Mouse (Mus musculus): Measurements from ENCODE around the gene Fgf6.

Gene Fgf6

DNA sequence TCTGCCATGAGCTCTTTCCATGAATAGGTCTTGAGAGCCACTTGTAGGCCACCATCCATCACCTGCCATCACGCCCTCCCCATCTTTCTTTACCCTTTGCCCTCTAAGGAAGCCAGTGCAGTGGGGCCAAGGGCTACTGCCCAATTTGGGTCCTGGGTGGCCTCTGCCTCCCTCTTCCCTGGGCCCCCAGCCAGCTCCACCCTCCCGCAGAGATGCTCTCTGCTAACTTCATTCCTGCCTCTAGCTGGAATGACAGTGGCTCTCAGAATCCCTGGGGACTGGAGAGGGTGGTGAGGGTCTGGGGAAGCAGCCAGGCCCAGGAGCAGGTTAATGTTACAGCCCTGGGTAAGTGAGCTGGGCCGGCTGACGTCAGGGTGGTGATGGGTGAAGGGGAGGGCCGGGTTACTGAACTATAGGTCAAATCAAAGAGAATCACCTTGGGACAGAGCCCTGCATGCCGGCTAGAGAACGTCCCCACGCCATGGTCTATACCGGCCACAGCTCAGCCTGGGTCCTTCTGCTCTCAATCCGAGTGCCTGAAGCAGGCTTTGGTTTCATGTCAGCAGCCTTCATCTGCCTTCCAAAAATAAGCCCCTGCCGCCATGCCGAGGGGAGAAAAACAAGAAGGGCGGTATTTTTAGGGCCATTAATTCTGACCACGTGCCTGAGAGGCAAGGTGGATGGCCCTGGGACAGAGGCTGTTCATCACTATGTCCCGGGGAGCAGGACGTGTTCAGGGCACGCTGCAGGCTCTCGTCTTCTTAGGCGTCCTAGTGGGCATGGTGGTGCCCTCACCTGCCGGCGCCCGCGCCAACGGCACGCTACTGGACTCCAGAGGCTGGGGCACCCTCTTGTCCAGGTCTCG lies at the start of gene Fgf6:
Fgf6 (plus strand) TSS at position 681 of the 865 bp plus-strand sequence.
- DNase-seq (ENCODE audit: low spot score in 2 of 2), result no peak

DNA sequence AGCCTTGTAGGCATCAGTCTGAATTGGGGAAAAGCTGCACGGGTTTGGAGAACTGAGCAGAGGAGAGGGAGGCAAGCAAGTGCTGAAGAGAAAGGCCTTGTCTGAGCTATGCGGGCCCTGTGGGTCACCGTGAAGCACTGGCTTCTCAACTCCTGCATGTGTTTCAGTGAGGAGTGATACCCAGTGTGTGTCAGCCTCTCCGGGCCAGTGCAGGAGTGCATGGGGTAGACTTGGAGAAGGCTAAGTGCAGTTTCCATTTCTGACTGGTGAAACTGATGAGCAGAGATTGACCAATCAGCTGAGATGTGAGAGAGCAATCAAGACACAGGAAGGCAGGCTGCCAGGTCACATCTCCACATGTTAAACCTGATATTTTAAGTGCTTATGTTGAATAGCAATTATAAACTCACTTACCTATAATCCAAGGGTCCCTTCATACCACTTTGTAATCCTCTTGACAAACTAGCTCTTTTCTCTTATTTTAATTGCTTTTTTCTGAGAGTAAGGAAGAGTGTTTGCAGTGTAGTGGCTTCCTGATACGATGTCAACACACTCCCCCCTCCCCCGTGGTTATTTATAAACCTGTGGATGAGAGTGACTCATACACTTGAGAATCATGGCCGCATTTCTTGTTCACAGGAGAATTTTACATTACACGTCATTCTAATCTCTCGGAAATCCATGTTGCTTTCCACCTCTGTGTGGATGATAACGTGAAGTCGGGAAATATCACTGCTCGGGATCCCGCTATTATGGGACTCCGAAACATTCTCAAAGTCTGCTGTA lies 49.0 kb upstream of the Fgf6 start:
- no peak for DNase-seq (ENCODE audit: low spot score in 2 of 2)

DNA sequence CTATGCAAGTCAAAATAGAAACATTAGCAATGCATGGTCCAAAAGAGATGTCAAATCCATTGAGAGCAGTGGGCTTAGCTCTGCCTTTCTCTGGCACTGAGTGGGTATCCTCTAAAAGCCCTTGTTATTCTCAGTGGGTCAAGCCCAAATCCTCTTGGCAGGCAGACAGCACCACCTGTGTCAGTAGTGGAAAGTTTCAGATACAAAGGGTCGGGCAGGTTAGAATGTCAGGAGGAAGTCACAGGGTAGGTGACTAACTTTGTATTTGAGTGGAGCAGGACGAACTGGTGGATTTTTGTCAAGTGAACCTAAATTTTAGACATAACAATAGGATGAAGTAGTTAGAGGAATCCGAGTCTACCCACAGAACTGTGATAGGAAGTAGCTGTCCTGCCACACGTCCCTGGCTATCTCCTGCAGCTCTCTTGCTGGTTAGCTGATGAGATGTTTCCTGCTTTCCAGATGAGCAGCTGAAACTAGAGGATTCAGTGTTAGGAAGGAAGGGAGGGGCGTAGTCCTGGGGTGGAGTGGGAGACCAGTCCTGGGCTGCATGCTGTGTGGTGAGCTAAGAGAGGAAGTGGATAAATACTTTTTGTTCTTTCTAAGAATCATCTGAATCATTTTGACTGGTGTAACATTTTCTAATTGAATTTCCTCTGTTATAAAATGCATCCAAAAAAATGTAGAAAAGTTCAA lies 33.7 kb upstream of the Fgf6 start:
- DNase-seq (ENCODE audit: low spot score in 2 of 2), result no peak

GRCm38 (mm10) chr6:126993676-126994075 lies 21.7 kb upstream of the Fgf6 start:
- no peak for DNase-seq (ENCODE audit: low spot score in 2 of 2)

DNA sequence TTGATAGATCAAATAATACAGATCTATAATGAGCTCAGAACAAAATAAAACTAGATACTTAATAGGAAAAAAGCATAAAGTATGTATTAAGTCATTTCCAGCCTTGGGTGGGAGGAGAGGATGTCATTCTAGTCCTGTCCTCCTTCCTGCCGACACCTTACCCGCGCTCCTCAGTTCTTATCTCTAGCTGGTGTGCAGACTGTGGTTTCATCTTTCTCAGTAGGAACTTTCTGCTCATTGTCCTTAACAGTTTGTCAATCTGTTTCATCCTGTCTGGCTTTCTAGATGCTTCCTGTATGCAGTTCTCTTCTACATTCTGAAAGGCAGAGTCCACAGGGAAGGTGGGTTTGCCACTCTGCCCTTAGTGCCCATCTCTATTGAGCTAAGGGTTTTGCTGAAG lies 19.9 kb upstream of the Fgf6 start:
- no peak for DNase-seq (ENCODE audit: low spot score in 2 of 2)

DNA sequence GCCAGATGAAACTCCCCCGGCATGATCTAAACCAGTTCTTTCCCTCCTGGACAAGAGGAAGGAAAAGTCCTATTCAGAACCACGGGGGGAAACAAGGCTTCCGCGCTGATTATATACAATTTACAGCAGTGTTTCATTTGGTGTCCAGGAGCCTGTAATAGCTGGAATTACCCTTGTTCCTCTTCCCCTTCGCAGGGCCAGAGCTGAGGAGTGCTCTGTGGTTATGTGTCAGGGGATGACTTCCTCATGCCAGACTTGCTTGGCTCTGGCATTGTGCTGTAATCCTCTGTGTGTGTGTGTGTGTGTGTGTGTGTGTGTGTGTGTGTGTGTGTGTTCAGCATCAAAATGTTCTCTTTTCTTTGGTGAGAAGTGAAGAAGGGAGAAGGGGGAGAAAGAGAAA lies 19.0 kb upstream of the Fgf6 start:
- no peak for DNase-seq (ENCODE audit: low spot score in 2 of 2)

DNA sequence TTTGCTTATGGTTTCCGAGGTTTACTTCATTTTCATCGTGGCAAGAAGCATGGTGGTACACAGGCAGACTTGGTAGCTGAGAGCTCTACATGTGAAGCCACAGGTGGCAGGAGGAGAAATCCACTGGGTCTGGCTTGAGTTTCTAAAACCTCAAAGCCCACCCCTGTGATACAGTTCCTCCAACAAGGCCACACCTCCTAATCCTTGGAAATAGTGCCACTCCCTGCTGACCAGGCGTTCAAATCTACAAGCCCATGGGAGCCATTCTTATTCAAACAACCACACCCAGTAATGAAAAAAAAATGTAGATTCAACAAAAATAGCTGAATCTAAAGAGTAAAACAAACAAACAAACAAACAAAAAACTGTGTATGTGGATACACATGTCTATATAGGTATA lies 9.7 kb upstream of the Fgf6 start:
- DNase-seq (ENCODE audit: low spot score in 2 of 2), result no peak

DNA sequence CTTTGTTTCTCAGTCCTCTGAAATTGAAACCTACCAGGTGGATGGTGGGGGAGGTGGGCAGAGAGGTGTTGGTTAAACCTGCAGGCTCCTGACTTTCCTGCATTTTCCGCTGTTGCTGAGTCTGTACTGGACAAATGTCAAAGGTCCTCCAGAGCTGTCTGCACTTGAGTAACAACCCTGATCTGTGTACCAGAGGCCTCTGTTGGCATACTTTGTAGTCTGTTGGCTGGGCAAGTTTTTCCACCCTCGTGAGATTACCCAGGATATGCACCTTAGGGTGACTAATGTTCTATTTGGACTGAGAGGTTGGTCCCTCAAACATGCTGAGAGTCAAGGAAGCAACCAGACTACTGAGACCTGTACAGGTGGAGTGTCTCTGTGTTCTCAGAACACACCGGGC lies 8.8 kb upstream of the Fgf6 start:
- DNase-seq (ENCODE audit: low spot score in 2 of 2), result no peak

GRCm38 (mm10) chr6:127010021-127010420 lies 5.4 kb upstream of the Fgf6 start:
- no peak for DNase-seq (ENCODE audit: low spot score in 2 of 2)

DNA sequence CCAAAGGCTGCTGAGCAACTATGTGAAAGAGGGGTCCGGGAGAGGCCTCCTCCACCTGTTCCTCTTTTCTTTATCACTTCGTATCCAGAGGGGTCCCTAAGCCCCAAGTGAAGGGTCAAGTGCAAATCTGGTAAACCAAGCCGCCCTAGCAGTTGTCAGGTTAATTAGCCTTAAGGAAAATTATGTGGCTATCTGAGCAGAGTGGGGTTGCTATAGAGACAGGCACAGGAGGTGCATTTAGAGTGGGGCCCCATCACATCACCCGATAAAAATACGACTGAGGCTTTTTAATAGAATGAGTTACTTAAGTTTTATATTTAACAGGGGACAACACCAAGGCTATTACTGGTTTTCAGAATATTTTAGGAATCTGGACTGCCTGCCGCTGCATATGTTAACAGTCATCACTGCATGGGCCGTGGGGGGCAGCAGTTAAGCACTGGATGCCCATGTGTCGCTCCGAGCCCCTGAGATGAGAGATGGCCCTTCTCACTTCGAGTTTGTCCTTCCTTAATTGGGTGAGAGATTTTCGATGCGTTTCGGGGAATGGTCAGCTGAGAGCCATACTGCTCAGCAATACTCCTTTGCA lies 3.3 kb upstream of the Fgf6 start:
- DNase-seq (ENCODE audit: low spot score in 2 of 2), result no peak

DNA sequence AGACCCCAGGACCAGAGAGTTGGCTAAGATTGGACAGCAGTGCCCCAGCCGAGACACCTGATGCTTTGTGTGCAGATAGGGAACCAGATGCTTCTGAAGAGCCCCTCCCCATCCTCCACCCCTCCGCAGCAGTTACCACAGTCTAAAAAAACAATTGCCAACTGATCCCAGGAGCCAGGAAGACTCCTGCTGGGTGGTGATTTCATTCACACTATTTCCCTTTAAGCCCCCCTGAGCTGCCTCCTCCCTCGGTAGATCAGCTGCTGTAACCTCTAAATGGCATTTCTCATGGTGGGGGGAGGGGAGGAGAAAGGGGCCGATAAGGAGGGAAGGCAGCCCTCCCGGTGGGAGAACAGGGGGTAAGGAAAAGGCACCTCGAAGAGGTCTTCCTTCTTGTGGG lies 3.9 kb downstream of the Fgf6 start:
- DNase-seq (ENCODE audit: low spot score in 2 of 2), result no peak

DNA sequence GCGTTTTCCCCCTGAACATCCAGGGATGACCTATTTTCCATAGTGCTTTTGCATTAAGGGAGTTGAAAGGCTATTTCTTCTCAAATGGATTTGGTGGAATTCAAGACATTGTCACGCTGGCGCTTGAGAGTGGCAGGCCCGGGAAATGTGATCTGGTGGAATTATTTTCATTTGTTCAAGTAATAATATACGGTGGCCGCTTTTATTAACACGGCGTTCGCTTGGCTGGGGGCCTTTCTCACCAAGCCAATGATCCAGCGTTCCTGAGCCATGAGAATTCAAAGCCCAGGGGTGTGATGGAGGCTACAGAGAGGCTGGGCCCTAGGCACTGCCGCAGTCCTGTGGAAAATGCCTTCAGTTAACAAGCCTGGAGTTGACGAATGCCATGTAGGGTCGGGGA lies 5.0 kb downstream of the Fgf6 start:
- DNase-seq (ENCODE audit: low spot score in 2 of 2), result no peak

- DNase-seq (ENCODE audit: low spot score in 2 of 2), result no peak
These were observed 9.4 kb downstream of the Fgf6 start for GRCm38 (mm10) chr6:127024836-127025235.

DNA sequence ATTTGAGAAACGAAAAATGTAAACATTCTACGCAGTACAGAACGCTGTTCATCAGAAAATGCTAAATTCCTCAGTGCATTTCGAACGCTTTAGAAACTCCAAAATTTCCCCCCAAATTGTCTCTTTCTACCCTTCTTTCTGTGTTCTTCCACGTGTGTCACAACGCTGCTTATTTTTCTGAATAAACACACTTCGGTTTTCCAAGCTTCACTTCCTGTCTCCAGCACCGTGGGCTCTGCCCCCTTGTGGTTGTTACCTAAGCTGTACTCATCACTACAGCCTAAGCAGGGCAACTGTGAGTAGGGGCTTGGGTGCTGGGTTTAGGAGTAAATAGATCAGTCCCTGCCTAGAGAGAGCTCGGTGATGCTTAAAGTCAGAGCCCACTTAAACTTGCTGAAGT lies 19.4 kb downstream of the Fgf6 start:
- DNase-seq (ENCODE audit: low spot score in 2 of 2), result peak in 1 of 2 experiments; percentile 19

GRCm38 (mm10) chr6:127044909-127045308 lies 29.5 kb downstream of the Fgf6 start:
- no peak for DNase-seq (ENCODE audit: low spot score in 2 of 2)

DNA sequence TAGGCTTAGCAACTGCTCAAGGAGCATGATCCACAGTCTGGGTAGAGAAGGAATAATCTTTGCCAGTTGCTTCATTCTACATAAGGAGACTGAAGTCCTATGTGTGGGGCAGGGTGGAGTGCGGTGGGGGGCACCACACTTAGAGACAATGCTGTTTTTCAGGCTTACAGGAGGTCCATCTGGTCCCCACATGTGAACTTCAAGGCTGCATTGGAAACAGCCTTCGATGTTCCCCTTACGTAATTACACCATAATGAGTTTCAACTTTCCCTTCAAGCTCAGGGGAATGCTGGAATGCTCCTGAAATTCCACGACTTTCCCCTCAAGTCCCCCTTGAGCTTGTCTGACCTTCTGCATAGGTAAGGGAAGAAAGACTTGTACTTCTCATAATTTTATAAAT lies 35.5 kb downstream of the Fgf6 start:
- DNase-seq (ENCODE audit: low spot score in 2 of 2), result no peak

DNA sequence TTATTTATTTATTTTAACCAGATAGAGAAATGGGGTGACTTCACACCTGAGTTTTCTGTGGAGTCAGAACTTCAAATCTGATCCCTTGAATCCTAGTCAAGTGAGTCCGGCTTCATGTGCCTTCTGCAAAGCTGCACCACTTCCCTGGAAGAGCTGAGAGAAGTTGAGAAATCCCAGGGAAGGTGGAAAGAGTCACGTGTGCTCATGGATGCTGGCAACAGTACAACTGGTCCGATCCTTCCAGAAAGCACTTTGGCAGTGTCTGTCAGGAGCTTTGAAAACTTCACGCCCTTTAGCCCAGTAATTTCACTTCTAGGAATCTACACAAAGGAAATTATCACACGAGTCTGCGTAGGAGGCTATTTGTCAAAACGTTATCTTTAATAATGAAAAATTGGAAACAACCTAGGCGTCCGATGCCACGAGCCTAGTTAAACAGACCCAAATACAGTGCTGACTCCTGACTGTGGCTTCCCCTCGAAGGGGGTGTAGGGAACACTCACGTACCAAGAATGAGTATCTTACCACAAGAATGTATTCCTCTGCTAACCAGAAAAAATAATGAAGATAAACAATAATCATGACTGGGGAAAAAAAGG lies 41.7 kb downstream of the Fgf6 start:
- DNase-seq (ENCODE audit: low spot score in 2 of 2), result no peak

DNA sequence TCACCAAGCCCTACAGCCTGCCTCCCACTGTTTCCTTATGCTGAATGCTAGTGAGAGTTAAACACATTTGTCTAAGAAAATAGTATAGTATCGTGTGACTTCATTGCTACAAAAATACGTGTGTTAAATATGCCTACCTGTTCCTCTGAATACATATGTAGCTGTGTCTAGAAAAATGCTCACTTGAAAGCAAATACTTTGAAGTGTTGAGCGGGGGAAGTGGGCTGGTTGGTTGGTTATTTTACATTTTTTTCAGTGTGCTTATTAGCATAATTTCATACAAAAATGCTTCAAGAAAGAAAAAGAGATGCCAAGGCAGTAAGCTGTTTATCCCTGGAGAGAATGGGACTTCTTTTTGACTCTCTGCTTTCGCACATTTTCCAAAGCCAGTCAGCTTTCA lies 44.6 kb downstream of the Fgf6 start:
- DNase-seq (ENCODE audit: low spot score in 2 of 2), result no peak

GRCm38 (mm10) chr6:127063915-127064314 lies 48.5 kb downstream of the Fgf6 start:
- DNase-seq (ENCODE audit: low spot score in 2 of 2), result no peak

- no peak for DNase-seq (ENCODE audit: low spot score in 2 of 2)
These were observed 49.4 kb downstream of the Fgf6 start for GRCm38 (mm10) chr6:127064815-127065214.

- no peak for DNase-seq (ENCODE audit: low spot score in 2 of 2)
These were observed 57.4 kb downstream of the Fgf6 start, which contains the start of gene Fgf23 for GRCm38 (mm10) chr6:127072817-127073216. Gene Fgf23, plus strand, starts transcription at chr6:127072902.
